Mouse (Mus musculus): ENCODE results near the gene Myod1.
A peak's percentile ranks its signal among the peaks of the same experiment; 100 is the strongest.

The Myod1 gene

GRCm38 (mm10) chr7:46412823-46413222 lies 36.5 kb downstream of the Myod1 start:
- ATAC-seq (ENCODE audit: insufficient number of reproducible peaks, low FRiP score, low TSS enrichment) = no peak

GRCm38 (mm10) chr7:46413959-46414725 lies 37.9 kb downstream of the Myod1 start:
- ATAC-seq (ENCODE audit: insufficient number of reproducible peaks, low FRiP score, low TSS enrichment) = no peak

- no peak for ATAC-seq (ENCODE audit: insufficient number of reproducible peaks, low FRiP score, low TSS enrichment)
Measured at GRCm38 (mm10) chr7:46415818-46416425, 39.6 kb downstream of the Myod1 start.

DNA sequence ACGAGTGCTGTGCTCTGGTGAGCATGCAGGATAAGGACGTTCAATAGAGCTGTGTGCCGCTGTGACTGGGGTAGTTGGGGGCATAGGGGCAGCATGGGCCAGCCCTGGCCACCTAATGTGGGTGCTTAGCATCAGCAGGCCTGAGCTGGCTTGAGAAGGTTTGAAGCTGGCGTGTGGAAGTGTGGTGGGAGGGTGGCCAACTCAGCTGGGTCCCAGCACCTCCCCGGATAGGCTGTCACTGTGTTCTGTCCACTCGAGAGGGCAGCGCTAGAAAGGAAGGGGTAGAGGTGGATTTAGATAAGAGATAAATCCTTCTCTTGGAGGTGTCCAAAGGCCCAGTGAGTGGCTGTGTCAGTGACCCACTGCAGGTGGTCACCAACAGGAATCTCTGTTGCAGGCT lies 41.2 kb downstream of the Myod1 start:
- ATAC-seq (ENCODE audit: insufficient number of reproducible peaks, low FRiP score, low TSS enrichment) = no peak

GRCm38 (mm10) chr7:46418102-46418622 lies 41.9 kb downstream of the Myod1 start:
- no peak for ATAC-seq (ENCODE audit: insufficient number of reproducible peaks, low FRiP score, low TSS enrichment)

DNA sequence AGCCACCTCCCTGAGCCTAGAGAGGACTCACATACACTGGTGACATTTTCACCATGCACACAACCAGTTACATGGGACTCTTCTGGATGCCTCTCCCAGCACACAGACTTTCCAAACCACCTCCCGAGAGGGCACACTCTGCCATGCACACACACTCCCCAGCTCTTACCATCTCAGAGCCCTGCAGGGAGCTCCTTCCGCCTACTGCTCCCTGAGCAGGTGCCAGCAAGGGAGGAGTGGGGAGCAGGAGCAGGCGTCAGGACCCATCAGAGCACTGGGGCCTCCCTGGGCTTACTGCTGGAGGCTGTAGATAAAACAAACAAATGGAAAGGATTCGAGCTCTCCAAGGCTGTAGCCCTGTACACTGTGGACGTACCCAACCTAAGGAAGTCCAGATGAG lies 45.3 kb downstream of the Myod1 start:
- no peak for ATAC-seq (ENCODE audit: insufficient number of reproducible peaks, low FRiP score, low TSS enrichment)

GRCm38 (mm10) chr7:46422052-46422763 lies 45.9 kb downstream of the Myod1 start:
- no peak for ATAC-seq (ENCODE audit: insufficient number of reproducible peaks, low FRiP score, low TSS enrichment)

DNA sequence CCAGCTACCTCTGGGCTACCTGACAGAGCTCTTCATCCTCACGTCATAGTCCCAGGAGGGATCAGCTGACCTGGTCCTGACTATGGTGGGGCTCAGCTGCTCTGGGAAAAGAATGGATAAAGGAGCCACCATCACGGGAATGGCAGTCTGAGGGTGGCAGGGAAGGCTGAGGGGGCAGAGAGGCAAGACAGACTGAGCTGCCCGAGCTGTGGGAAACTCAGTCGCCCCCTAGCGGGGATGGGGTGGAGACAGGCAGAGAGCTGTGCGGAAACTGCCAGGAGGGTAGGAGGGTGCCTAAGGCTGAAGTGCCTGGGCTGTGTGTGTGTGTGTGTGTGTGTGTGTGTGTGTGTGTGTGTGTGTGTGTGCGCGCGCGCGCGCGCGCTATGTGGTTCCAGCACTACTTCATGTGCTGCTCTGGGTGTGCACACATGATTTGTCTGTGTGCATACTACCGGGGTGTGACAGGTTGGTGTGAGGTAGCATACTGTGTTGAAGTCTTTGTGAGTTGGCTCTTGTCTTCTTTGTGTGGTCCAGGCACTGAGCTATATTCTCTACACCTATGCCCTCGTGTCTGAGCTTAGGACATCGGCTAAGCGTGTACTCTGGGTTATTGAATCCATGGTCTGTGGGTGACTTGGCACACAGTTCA lies 46.6 kb downstream of the Myod1 start:
- peak; percentile 34; the same call in 1 of the 2 replicates for ATAC-seq (ENCODE audit: insufficient number of reproducible peaks, low FRiP score, low TSS enrichment)

GRCm38 (mm10) chr7:46423951-46424350 lies 47.7 kb downstream of the Myod1 start:
- no peak for ATAC-seq (ENCODE audit: insufficient number of reproducible peaks, low FRiP score, low TSS enrichment)

DNA sequence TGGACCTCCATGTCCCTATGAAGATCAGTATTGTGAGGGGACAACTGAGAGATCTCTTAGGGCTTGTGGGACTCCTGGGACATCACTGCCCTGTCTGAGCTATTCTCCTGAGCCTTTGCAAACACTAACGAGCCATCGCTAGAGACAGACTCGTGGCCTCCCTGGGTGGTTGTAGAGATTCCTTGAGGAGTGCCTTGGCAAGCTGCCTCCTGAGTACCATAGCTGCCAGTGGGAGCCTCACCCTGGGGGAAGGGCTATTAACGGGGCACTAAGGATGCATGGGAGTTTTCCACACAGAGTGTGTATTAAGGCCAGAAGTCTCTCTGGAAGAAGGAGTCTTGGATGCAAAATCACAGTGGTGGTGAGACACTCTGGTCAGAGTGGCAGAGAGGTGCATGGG lies 48.7 kb downstream of the Myod1 start:
- no peak for ATAC-seq (ENCODE audit: insufficient number of reproducible peaks, low FRiP score, low TSS enrichment)
